ENCODE assay signal across 8 mouse cellular contexts in genomic region chr6:115007728-115008127, GRCm38 (mm10). TPM values are rescaled to one million over a fixed set of nuclear protein-coding genes. Genes with fewer than 3 reads are reported as not detected.
DNase-seq lines count a peak whose midpoint lies in the region; ATAC-seq and TF ChIP-seq lines count a peak whose summit lies in the region.

No protein-coding gene starts in this region.

- H3K4me2 ChIP-seq in embryonic facial prominence, embryonic 14.5 days (ENCODE audit: low read depth, low read length) = no peak overlapping the region
- H3K4me2 ChIP-seq in heart, embryonic 12.5 days = no peak overlapping the region
- no peak overlapping the region for H3K4me2 ChIP-seq in liver, embryonic 13.5 days
- no peak overlapping the region for H3K4me2 ChIP-seq in neural tube, embryonic 14.5 days (ENCODE audit: low read depth, low read length)

- no peak overlapping the region for H3K4me3 ChIP-seq in bone marrow, adult 2 months (replicated peaks; ENCODE audit: control insufficient read depth, low read depth, low read length)
- H3K4me3 ChIP-seq in embryonic facial prominence, embryonic 14.5 days (ENCODE audit: low read depth, low read length) = no peak overlapping the region
- H3K4me3 ChIP-seq in heart, embryonic 12.5 days = no peak overlapping the region
- H3K4me3 ChIP-seq in liver, embryonic 13.5 days (replicated peaks) = no peak overlapping the region
- no peak overlapping the region for H3K4me3 ChIP-seq in neural tube, embryonic 14.5 days (ENCODE audit: low read depth, low read length)
- H3K4me3 ChIP-seq in testis, adult 2 months (ENCODE audit: control insufficient read depth, low read depth, low read length) = no peak overlapping the region

- H3K27ac ChIP-seq in bone marrow, adult 2 months (ENCODE audit: control insufficient read depth, insufficient read depth, low read depth, low read length, poor library complexity) = no peak overlapping the region
- H3K27ac ChIP-seq in embryonic facial prominence, embryonic 14.5 days (replicated peaks; ENCODE audit: low read depth, low read length) = no peak overlapping the region
- peak overlapping the region; percentile 6; the same call in 1 of the 2 replicates for H3K27ac ChIP-seq in heart, embryonic 12.5 days (ENCODE audit: poor library complexity, severe bottlenecking)
- no peak overlapping the region for H3K27ac ChIP-seq in liver, embryonic 13.5 days
- H3K27ac ChIP-seq in neural tube, embryonic 14.5 days (ENCODE audit: low read depth, low read length) = no peak overlapping the region
- H3K27ac ChIP-seq in testis, adult 2 months (ENCODE audit: control insufficient read depth, insufficient read depth, low read depth, low read length) = no peak overlapping the region

- H3K9ac ChIP-seq in embryonic facial prominence, embryonic 14.5 days (ENCODE audit: low read depth, low read length) = no peak overlapping the region
- H3K9ac ChIP-seq in heart, embryonic 12.5 days = no peak overlapping the region
- H3K9ac ChIP-seq in liver, embryonic 13.5 days = no peak overlapping the region
- H3K9ac ChIP-seq in neural tube, embryonic 14.5 days (replicated peaks; ENCODE audit: low read depth, low read length) = no peak overlapping the region

- no peaks in the 10 kb centered on the region for H3K9me3 ChIP-seq in embryonic facial prominence, embryonic 14.5 days (ENCODE audit: control insufficient read depth, low read length)
- H3K9me3 ChIP-seq in heart, embryonic 12.5 days (replicated peaks) = no peaks in the 10 kb centered on the region
- H3K9me3 ChIP-seq in liver, embryonic 13.5 days (replicated peaks) = no peaks in the 10 kb centered on the region
- H3K9me3 ChIP-seq in neural tube, embryonic 14.5 days (ENCODE audit: control insufficient read depth, low read length) = no peaks in the 10 kb centered on the region

- WGBS in bone marrow, adult 2 months = 28% methylated on average over 5 of the region's 5 CpGs
- whole genome bisulfite sequencing in embryonic facial prominence, embryonic 14.5 days = 32% methylated on average over 5 of the region's 5 CpGs
- WGBS in heart, embryonic 12.5 days = 30% methylated on average over 5 of the region's 5 CpGs
- WGBS in liver, embryonic 13.5 days (ENCODE audit: insufficient replicate concordance) = 43% methylated on average over 5 of the region's 5 CpGs
- 26% methylated on average over 5 of the region's 5 CpGs for WGBS in neural tube, embryonic 14.5 days

- ATAC-seq in CD4-positive, CD25-positive, alpha-beta regulatory T cell, adult 4 months = peak; percentile 79
- ATAC-seq in embryonic facial prominence, embryonic 14.5 days (ENCODE audit: low read depth) = peak; percentile 64; the same call in 1 of the 2 replicates
- peak; percentile 64; the same call in 1 of the 2 replicates for ATAC-seq in heart, embryonic 12.5 days (ENCODE audit: insufficient number of reproducible peaks, low FRiP score)
- 0 out of 2 replicates have a peak, but pooled peaks have one; percentile 43 for ATAC-seq in liver, embryonic 13.5 days (ENCODE audit: low read depth)
- ATAC-seq in neural tube, embryonic 14.5 days (ENCODE audit: low read depth) = peak; percentile 71; the same call in 1 of the 2 replicates

- peak; percentile 91 for TF ChIP-seq CTCF in bone marrow, adult 2 months (IDR thresholded peaks at IDR 0.05; ENCODE audit: control insufficient read depth, insufficient read depth, low read length)
- peak; percentile 88 for TF ChIP-seq CTCF in testis, adult 2 months (IDR thresholded peaks at IDR 0.05; ENCODE audit: control insufficient read depth, insufficient read depth, insufficient replicate concordance, low read depth, low read length)

- peaks cover 34% of the 10 kb centered on the region for H3K36me3 ChIP-seq in embryonic facial prominence, embryonic 14.5 days (ENCODE audit: control insufficient read depth, insufficient read depth, low read length)
- H3K36me3 ChIP-seq in heart, embryonic 12.5 days = peaks cover 42% of the 10 kb centered on the region
- peaks cover 34% of the 10 kb centered on the region for H3K36me3 ChIP-seq in liver, embryonic 13.5 days
- H3K36me3 ChIP-seq in neural tube, embryonic 14.5 days (ENCODE audit: control insufficient read depth, insufficient read depth, low read length) = no peaks in the 10 kb centered on the region; the same call in 1 of the 2 replicates
- 0 out of 2 replicates have a peak, but pooled peaks cover 2% of the 10 kb centered on the region for H3K36me3 ChIP-seq in testis, adult 2 months (ENCODE audit: control insufficient read depth, insufficient read depth, low read length)

- TF ChIP-seq POLR2A in bone marrow, adult 2 months (IDR thresholded peaks at IDR 0.05; ENCODE audit: borderline replicate concordance, control insufficient read depth, low read depth, low read length) = no peak
- TF ChIP-seq POLR2A in testis, adult 2 months (IDR thresholded peaks at IDR 0.05; ENCODE audit: control insufficient read depth, low read depth, low read length) = no peak

- DNase-seq in embryonic facial prominence, embryonic 14.5 days (ENCODE audit: low spot score) = peak; percentile 75
- peak; percentile 88 for DNase-seq in kidney, postnatal 10 days
- DNase-seq in liver, embryonic 13.5 days = peak; percentile 33

- H3K4me1 ChIP-seq in bone marrow, adult 2 months (ENCODE audit: control insufficient read depth, insufficient read depth, low read length) = peaks cover 2% of the 10 kb centered on the region; the same call in 1 of the 2 replicates
- 0 out of 2 replicates have a peak, but pooled peaks cover 3% of the 10 kb centered on the region for H3K4me1 ChIP-seq in embryonic facial prominence, embryonic 14.5 days (ENCODE audit: control insufficient read depth, insufficient read depth, low read length)
- peaks cover 11% of the 10 kb centered on the region for H3K4me1 ChIP-seq in heart, embryonic 12.5 days (replicated peaks)
- peaks cover 11% of the 10 kb centered on the region; the same call in 1 of the 2 replicates for H3K4me1 ChIP-seq in liver, embryonic 13.5 days (replicated peaks)
- no peaks in the 10 kb centered on the region for H3K4me1 ChIP-seq in neural tube, embryonic 14.5 days (ENCODE audit: control insufficient read depth, insufficient read depth, low read length)
- H3K4me1 ChIP-seq in testis, adult 2 months (ENCODE audit: control insufficient read depth, insufficient read depth, low read length) = no peaks in the 10 kb centered on the region

- H3K27me3 ChIP-seq in embryonic facial prominence, embryonic 14.5 days (replicated peaks; ENCODE audit: control insufficient read depth, insufficient read depth, low read length) = no peaks in the 10 kb centered on the region
- H3K27me3 ChIP-seq in heart, embryonic 12.5 days (replicated peaks) = no peaks in the 10 kb centered on the region
- no peaks in the 10 kb centered on the region for H3K27me3 ChIP-seq in liver, embryonic 13.5 days
- H3K27me3 ChIP-seq in neural tube, embryonic 14.5 days (ENCODE audit: control insufficient read depth, insufficient read depth, low read length) = no peaks in the 10 kb centered on the region
- no peaks in the 10 kb centered on the region for H3K27me3 ChIP-seq in testis, adult 2 months (ENCODE audit: control insufficient read depth, insufficient read depth, low read length)

RNA-seq across cellular contexts. Expression of gene Tamm41, which starts 29.9 kb away (rescaled TPM):
- 10 to 100 TPM; 32.4 to 33.0 TPM for polyA plus RNA-seq in CD4-positive, CD25-positive, alpha-beta regulatory T cell, adult 4 months (2017; shearing (Covaris generic))
- polyA plus RNA-seq in bone marrow, adult 2 months (2011; ENCODE audit: insufficient read depth, insufficient read length, low replicate concordance, missing spikeins) = 25.6 and 28.5 TPM in 2 replicates
- 55.1 and 61.0 TPM in 2 replicates for polyA plus RNA-seq in embryonic facial prominence, embryonic 14.5 days (2014; fragmentation: Nextera tagmentation; extraction: Ambion mirVana)
- polyA plus RNA-seq in heart, embryonic 12.5 days (2016; fragmentation: Nextera tagmentation; extraction: Ambion mirVana) = 36.7 and 37.7 TPM in 2 replicates
- 40.8 and 41.9 TPM in 2 replicates for polyA plus RNA-seq in liver, embryonic 13.5 days (2015; fragmentation: Nextera tagmentation; extraction: Ambion mirVana)
- 51.5 and 55.8 TPM in 2 replicates for polyA plus RNA-seq in neural tube, embryonic 14.5 days (2014; fragmentation: Nextera tagmentation; extraction: Ambion mirVana)
- polyA plus RNA-seq in testis, adult 2 months (2012; rRNA removed) = 13.0 and 14.1 TPM in 2 replicates

RNA-seq across cellular contexts. Expression of gene Vgll4, which starts 37.9 kb away (rescaled TPM):
- polyA plus RNA-seq in CD4-positive, CD25-positive, alpha-beta regulatory T cell, adult 4 months (2017; shearing (Covaris generic)) = 100 to 1,000 TPM; 171 to 233 TPM
- polyA plus RNA-seq in bone marrow, adult 2 months (2011; ENCODE audit: insufficient read depth, insufficient read length, low replicate concordance, missing spikeins) = 5.4 and 9.9 TPM in 2 replicates
- polyA plus RNA-seq in embryonic facial prominence, embryonic 14.5 days (2014; fragmentation: Nextera tagmentation; extraction: Ambion mirVana) = 76.8 and 80.2 TPM in 2 replicates
- polyA plus RNA-seq in heart, embryonic 12.5 days (2016; fragmentation: Nextera tagmentation; extraction: Ambion mirVana) = 74.3 and 76.4 TPM in 2 replicates
- polyA plus RNA-seq in liver, embryonic 13.5 days (2015; fragmentation: Nextera tagmentation; extraction: Ambion mirVana) = 13.9 and 14.6 TPM in 2 replicates
- 35.6 and 43.3 TPM in 2 replicates for polyA plus RNA-seq in neural tube, embryonic 14.5 days (2014; fragmentation: Nextera tagmentation; extraction: Ambion mirVana)
- 37.6 and 38.4 TPM in 2 replicates for polyA plus RNA-seq in testis, adult 2 months (2012; rRNA removed)

Comparison
In these comparisons a context has a peak if more than half of its experiments do, and no peak if none do; other contexts are left out.
1. DNase-seq: peak in every context shown above with its lines; median percentile 88 in kidney, postnatal 10 days; 75 in embryonic facial prominence, embryonic 14.5 days; 33 in liver, embryonic 13.5 days.